Mouse (Mus musculus) forebrain, embryonic 12.5 days (tissue): ENCODE data around the gene Kcnd3. TPM values are rescaled to one million over a fixed set of nuclear protein-coding genes. Genes with fewer than 3 reads are reported as not detected.

Source experiments
- ATAC-seq: fragments of 200-750 bp; cut with Nextera tagmentation; 2 replicates; pipeline ENCODE4 v1.8.0; 2017; ENCODE audit warnings: moderate TSS enrichment; ENCODE audit not compliant: low FRiP score
- H3K27ac ChIP-seq: fragments of 300-500 bp; sonication (generic); 2 replicates; pipeline ENCODE4 v1.5.1; 2016; ENCODE audit warnings: mild to moderate bottlenecking
- H3K27me3 ChIP-seq: fragments of 300-500 bp; sonication (generic); 2 replicates; pipeline ENCODE4 v1.6.1; 2016; ENCODE audit warnings: mild to moderate bottlenecking
- H3K36me3 ChIP-seq: fragments of 300-500 bp; sonication (generic); replicated peaks from 2 replicates; pipeline ENCODE4 v1.6.1; 2016; ENCODE audit warnings: mild to moderate bottlenecking
- H3K4me1 ChIP-seq: fragments of 300-500 bp; sonication (generic); 2 replicates; pipeline ENCODE4 v1.6.1; 2016
- H3K4me2 ChIP-seq: fragments of 300-500 bp; sonication (generic); 2 replicates; pipeline ENCODE4 v1.6.1; 2016; ENCODE audit warnings: mild to moderate bottlenecking, moderate library complexity
- H3K4me3 ChIP-seq: fragments of 300-500 bp; sonication (generic); replicated peaks from 2 replicates; pipeline ENCODE4 v1.5.1; 2016; ENCODE audit warnings: mild to moderate bottlenecking
- H3K9ac ChIP-seq: fragments of 300-500 bp; sonication (generic); 2 replicates; pipeline ENCODE4 v1.6.1; 2016; ENCODE audit warnings: mild to moderate bottlenecking
- H3K9me3 ChIP-seq: fragments of 300-500 bp; sonication (generic); 2 replicates; pipeline ENCODE4 v1.6.1; 2016
- WGBS: fragments of 180-500 bp; shearing (Covaris S2); methylation state at CpG from one replicate; pipeline ENCODE4 v1.1.7; 2016; 5-methylcytosine and 5-hydroxymethylcytosine counted together
- polyA plus RNA-seq: library from polyadenylated mRNA; unstranded; fragments of >200 nt; fragmentation: Nextera tagmentation; extraction: Ambion mirVana; gene quantifications from 2 replicates; pipeline ENCODE4 v1.2.1, GENCODE M21; 2016

Gene Kcnd3
- polyA plus RNA-seq, 1 experiment from 2014 or later, result 3.5 TPM

DNA sequence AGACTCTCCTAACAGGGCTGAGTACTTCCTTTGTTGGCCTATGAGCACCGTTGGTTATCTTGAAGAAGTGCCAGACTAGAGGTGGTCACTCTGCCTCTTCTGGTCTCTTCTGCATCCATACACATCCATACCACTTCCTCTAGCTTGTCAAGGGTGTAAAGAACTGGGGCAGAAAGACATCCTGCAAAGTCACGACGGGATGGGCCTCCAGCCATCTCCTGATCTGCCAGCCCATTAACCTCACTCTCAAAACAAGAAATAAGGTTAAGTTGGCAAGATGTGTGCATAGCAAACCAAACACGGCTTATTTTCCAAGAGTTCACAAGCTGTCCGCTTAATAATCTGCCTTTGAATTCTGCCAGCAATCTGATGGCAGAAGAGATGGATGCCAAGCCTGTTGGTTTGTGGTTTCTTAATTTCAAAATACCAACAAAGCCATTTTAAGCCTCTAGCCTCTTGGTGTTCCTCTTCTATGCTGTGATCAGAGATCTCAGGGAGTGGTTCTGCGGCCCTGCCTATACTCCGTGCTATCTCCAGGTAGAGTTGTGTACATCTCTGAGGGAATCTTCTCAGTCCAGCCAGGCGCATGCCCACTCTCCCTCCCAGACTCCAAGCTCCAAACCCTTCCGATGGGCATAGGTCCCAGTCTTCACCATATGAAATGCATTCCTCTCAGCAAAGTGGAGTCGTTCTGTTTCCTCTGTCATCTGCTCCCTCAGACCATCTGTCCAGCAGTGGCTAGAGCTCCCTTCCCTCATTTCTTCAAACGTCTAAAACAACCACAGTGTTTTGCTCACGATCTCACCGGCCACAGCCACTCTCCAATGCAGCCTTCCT is 201.6 kb downstream of the Kcnd3 start:
- ATAC-seq, result no peak
- 0 out of 2 replicates have a peak, but pooled peaks cover 4% of the 10 kb centered on the region for H3K27me3 ChIP-seq
- no peak overlapping the region for H3K4me2 ChIP-seq
- H3K27ac ChIP-seq, result no peak overlapping the region
- H3K36me3 ChIP-seq, result no peaks in the 10 kb centered on the region
- WGBS, result 89% methylated on average over 13 of the region's 13 CpGs
- H3K9ac ChIP-seq, result no peak overlapping the region
- no peak overlapping the region for H3K4me3 ChIP-seq
- H3K9me3 ChIP-seq, result no peaks in the 10 kb centered on the region
- no peaks in the 10 kb centered on the region for H3K4me1 ChIP-seq

DNA sequence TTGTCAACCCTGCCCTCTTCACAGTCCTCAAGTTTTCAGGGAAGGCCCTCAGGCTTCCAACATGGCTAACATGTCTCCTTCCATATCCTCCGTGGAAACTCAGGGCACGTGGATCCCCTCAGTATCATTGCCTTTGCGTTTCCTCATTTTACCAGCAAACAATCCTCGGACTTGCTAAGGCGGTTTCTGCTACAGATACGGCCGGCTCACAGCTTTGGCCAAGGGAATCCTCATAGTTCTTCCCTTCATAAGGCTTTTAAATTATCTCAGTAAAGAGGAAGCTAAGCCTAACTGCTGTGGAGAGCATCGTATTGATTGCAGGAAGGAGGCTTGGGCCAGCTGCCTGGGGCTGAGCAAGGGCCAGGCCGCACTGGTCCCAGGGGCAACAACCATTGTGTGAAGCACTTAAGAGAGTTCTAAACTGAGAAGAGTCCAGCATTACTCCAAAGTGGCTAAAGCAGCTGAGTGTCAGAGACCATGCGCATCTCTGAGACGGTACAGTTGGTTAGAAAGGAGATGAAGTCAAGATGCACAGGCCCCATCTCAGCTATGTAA is 203.0 kb downstream of the Kcnd3 start:
- Histone ChIP-seq H3K9ac (no peak overlapping the region), H3K4me1 (no peaks in the 10 kb centered on the region), H3K36me3 (no peaks in the 10 kb centered on the region), H3K27me3 (0 out of 2 replicates have a peak, but pooled peaks cover 4% of the 10 kb centered on the region), H3K4me2 (no peak overlapping the region), H3K4me3 (no peak overlapping the region), H3K9me3 (no peaks in the 10 kb centered on the region), H3K27ac (no peak overlapping the region)
- no peak for ATAC-seq
- 95% methylated on average over 11 of the region's 11 CpGs for WGBS

DNA sequence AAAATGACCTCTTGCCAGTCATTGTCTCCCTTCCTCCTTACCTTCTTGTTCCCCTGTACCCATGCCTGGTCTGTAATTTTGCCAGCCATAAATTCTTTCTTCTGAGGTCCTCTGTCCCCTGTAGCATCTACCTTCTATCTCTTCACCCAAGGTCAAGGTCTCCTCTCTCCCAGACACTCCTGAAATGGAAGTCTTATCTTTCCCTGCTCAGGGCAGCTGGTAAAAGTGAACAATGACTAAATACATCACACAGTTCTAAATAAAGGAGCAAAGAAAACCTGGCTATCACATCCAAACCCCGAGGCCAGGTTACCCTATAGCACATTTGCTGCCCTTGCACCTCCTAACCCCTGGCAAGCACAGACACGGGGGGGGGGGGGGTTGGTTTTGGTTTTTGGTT is 208.4 kb downstream of the Kcnd3 start:
- ATAC-seq, result no peak
- no peak overlapping the region for H3K27ac ChIP-seq
- no peaks in the 10 kb centered on the region for H3K9me3 ChIP-seq
- H3K4me1 ChIP-seq, result no peaks in the 10 kb centered on the region
- no peak overlapping the region for H3K9ac ChIP-seq
- H3K4me3 ChIP-seq, result no peak overlapping the region
- H3K4me2 ChIP-seq, result no peak overlapping the region
- WGBS, result 78% methylated on average over 2 of the region's 2 CpGs
- no peaks in the 10 kb centered on the region for H3K36me3 ChIP-seq
- no peaks in the 10 kb centered on the region for H3K27me3 ChIP-seq

DNA sequence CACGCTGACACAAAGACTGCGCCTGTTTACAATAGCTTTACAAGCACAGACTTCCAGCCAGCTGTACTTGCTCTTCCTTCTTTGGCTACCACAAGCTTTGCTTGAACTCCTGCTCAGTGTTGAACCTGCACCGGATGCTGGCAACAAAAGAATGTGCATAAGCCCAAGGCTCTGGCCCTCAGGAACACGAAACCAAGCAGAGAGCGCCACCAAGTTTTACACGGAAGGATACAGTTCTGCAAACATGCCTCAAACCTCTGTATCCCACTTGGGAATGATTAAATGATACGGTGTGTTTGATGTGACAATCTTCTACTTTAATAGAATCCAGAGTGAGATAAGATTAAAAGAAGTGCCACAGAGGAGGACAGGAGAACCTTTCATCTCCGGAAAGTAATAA is 210.9 kb downstream of the Kcnd3 start:
- no peak overlapping the region for H3K9ac ChIP-seq
- H3K36me3 ChIP-seq, result no peaks in the 10 kb centered on the region
- H3K4me2 ChIP-seq, result no peak overlapping the region
- WGBS, result 82% methylated on average over 8 of the region's 8 CpGs
- no peak overlapping the region for H3K4me3 ChIP-seq
- no peaks in the 10 kb centered on the region for H3K9me3 ChIP-seq
- no peaks in the 10 kb centered on the region for H3K27me3 ChIP-seq
- ATAC-seq, result no peak
- no peaks in the 10 kb centered on the region for H3K4me1 ChIP-seq
- no peak overlapping the region for H3K27ac ChIP-seq

DNA sequence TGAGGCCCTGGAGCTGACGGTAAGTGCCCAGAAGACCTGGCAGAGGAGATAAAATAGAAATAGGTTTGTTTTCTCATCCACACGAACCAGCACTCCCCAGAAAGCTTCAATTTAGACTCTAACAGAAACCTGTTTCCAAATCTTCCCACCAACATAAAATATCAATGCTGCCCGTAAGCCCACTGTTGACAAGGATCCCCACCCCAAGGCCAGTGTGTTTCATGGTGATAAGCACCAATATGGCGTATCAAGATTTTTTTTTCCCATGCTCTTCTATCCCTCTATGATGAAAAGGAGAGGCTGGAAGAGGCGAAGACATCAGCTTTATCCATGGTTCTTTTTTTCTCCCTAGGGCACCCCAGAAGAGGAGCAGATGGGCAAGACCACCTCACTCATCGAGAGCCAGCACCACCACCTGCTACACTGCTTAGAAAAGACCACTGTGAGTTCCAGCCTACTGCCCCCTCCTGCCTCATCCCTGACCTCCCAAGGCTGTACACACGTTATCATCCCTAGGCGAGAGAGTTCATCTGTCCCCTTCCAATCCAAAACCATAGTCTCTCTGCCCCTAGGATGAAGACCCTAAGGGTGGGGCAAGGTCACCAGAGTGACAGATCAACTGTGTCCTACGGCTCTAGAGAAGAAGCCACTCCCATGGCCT is 213.1 kb downstream of the Kcnd3 start:
- no peak overlapping the region for H3K4me2 ChIP-seq
- H3K9me3 ChIP-seq, result no peaks in the 10 kb centered on the region
- H3K27me3 ChIP-seq, result no peaks in the 10 kb centered on the region
- no peaks in the 10 kb centered on the region for H3K36me3 ChIP-seq
- no peak for ATAC-seq
- H3K4me1 ChIP-seq, result no peaks in the 10 kb centered on the region
- no peak overlapping the region for H3K9ac ChIP-seq
- no peak overlapping the region for H3K4me3 ChIP-seq
- no peak overlapping the region for H3K27ac ChIP-seq
- 87% methylated on average over 9 of the region's 9 CpGs for WGBS

DNA sequence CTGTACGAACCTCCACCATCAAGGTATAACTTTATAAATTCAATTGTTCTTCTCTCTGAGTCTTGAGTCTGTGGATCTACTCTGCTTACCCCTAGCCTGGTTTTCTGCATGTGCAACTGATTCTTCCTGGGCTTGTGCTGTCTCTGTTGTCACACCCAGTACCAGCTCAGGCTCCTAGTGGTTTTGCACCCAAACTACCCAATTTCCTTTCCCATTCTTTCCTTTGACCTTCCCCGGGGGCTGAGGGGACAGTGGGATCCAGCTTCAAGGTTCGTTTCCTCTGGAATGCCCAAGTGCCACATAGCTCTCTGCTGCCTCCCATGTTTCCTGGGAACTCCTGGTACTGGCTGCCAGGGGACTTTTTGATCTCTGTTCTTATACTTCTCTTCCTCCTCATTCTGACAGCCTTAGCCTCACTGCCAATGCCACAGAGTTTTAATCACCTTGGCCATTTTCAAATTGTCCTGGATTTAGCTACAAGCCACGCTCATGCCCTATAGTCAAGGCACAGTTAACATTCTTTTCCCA is 214.9 kb downstream of the Kcnd3 start:
- H3K27me3 ChIP-seq, result no peaks in the 10 kb centered on the region
- no peak overlapping the region for H3K9ac ChIP-seq
- no peak overlapping the region for H3K27ac ChIP-seq
- no peaks in the 10 kb centered on the region for H3K9me3 ChIP-seq
- no peak overlapping the region for H3K4me3 ChIP-seq
- ATAC-seq, result no peak
- no peaks in the 10 kb centered on the region for H3K36me3 ChIP-seq
- no peaks in the 10 kb centered on the region for H3K4me1 ChIP-seq
- 68% methylated on average over 4 of the region's 4 CpGs for WGBS
- no peak overlapping the region for H3K4me2 ChIP-seq

DNA sequence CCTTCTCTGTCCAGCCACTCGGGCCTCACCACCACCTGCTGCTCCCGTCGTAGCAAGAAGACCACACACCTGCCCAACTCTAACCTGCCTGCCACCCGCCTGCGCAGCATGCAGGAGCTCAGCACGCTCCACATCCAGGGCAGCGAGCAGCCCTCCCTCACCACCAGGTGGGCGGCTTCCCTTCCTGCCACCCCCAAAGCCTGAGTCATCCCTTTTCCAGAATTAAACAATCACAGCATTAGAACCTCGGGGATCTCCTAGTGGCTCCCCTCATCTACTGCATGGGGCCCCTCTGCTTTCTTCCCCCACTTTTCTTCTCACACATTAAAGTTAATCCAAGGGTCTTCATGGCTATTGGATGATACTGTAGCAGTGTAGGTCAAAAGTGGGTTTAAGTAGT is 216.0 kb downstream of the Kcnd3 start:
- H3K27me3 ChIP-seq, result no peaks in the 10 kb centered on the region
- WGBS, result 38% methylated on average over 9 of the region's 9 CpGs
- no peak overlapping the region for H3K9ac ChIP-seq
- no peaks in the 10 kb centered on the region for H3K36me3 ChIP-seq
- H3K27ac ChIP-seq, result no peak overlapping the region
- no peak overlapping the region for H3K4me2 ChIP-seq
- no peak for ATAC-seq
- H3K4me1 ChIP-seq, result no peaks in the 10 kb centered on the region
- no peaks in the 10 kb centered on the region for H3K9me3 ChIP-seq
- H3K4me3 ChIP-seq, result no peak overlapping the region

DNA sequence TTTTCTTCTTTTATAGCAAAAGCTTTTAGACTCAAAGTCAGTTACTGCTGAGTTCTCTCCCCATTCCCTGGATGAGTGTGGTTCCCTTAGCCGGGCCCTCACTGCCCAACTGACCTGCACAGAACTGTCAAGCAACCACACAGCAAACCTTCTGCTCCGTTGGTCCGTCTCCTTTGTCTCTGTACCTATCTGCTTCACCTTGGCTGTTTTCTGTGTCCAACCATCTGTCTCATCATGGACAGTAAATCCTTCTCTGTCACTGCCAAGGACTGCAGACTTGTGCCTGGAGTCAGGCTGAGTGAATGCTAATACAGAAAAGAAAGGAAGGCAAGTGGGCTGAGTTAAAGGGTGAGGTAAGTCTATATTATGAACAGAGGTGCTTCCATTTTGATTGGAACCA is 217.6 kb downstream of the Kcnd3 start:
- no peaks in the 10 kb centered on the region for H3K27me3 ChIP-seq
- no peak overlapping the region for H3K27ac ChIP-seq
- H3K9me3 ChIP-seq, result no peaks in the 10 kb centered on the region
- no peak overlapping the region for H3K9ac ChIP-seq
- ATAC-seq, result no peak
- no peak overlapping the region for H3K4me2 ChIP-seq
- H3K4me3 ChIP-seq, result no peak overlapping the region
- H3K36me3 ChIP-seq, result no peaks in the 10 kb centered on the region
- no peaks in the 10 kb centered on the region for H3K4me1 ChIP-seq
- 86% methylated on average over 3 of the region's 3 CpGs for WGBS

DNA sequence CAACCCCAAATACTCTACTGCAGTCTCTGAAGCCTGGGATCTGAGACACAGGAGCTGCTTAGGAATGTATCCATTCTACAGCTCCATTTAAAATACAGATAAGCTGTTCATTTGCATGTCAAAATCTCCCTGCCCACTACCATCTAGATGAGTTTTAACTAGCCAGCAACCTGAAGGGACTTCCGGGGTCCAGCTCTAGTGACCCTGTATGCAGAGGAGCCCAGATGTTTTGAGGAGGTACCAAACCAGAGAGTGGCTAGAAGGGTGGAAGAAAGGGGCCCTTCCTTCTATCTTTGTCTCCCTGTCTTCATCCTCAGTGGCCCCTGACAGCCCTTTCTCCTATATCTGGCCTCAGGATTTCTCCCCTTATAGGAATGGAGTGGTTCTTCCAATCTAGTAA is 218.7 kb downstream of the Kcnd3 start:
- 0 out of 2 replicates have a peak, but pooled peaks cover under 1% of the 10 kb centered on the region for H3K4me1 ChIP-seq
- H3K27me3 ChIP-seq, result no peaks in the 10 kb centered on the region
- no peak for ATAC-seq
- no peak overlapping the region for H3K9ac ChIP-seq
- H3K4me2 ChIP-seq, result no peak overlapping the region
- H3K36me3 ChIP-seq, result no peaks in the 10 kb centered on the region
- H3K4me3 ChIP-seq, result no peak overlapping the region
- WGBS, result 75% methylated on average over 1 of the region's 1 CpGs
- H3K9me3 ChIP-seq, result no peaks in the 10 kb centered on the region
- no peak overlapping the region for H3K27ac ChIP-seq

DNA sequence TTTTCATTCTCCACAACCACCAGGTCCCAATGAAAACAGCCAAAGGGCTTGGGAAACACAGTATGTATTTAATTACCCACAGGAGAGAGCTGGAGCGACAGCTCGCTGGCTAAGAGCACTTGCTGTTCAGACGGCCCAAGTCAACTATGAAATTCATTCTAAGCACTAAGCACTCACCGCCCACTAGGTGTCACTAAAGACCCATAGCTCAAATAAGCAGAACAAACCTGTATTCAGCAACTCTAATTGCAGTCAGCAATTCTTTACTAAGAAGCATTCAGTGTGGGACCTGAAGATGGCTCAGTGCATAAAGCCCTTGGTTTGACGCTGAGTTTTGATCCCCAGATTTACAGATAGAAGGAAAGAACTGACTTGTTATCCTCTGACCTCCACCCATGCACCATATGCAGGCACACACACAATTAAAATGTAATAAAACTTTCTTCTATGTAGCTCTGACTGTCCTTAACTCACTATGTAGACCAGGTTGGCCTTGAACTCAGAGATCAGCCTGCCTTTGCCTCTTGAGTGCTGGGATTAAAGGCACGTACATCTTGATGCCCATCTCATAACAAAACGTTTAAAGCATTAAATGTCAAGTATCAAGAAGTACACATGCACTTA is 222.6 kb downstream of the Kcnd3 start:
- Histone ChIP-seq H3K36me3 (peaks cover 23% of the 10 kb centered on the region), H3K4me1 (0 out of 2 replicates have a peak, but pooled peaks cover 4% of the 10 kb centered on the region), H3K9me3 (no peaks in the 10 kb centered on the region), H3K27me3 (no peaks in the 10 kb centered on the region), H3K4me2 (no peak overlapping the region), H3K9ac (no peak overlapping the region), H3K27ac (no peak overlapping the region), H3K4me3 (no peak overlapping the region)
- ATAC-seq, result peak; percentile 75; the same call in 1 of the 2 replicates
- 21% methylated on average over 7 of the region's 7 CpGs for WGBS

DNA sequence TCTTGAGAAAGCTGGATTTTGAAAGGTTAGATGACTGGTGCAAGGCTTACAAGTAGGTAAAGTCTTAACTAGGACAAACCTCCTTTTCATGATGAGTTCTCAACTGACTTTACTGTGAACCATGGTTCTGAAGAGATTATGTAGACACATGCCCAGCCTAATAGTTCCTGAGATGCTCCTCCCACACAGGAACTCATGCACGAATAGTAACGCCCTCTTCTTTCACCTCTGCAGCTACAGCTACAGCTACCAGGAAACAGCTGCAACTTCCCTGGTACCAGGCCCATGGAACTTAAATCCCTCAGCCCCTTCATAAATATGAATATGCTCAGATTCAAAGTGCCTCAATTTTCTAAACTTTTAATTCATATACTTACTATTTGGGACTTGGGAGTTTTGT is 223.8 kb downstream of the Kcnd3 start:
- Histone ChIP-seq H3K4me1 (0 out of 2 replicates have a peak, but pooled peaks cover 4% of the 10 kb centered on the region), H3K27me3 (no peaks in the 10 kb centered on the region), H3K4me3 (no peak overlapping the region), H3K9ac (no peak overlapping the region), H3K9me3 (no peaks in the 10 kb centered on the region), H3K27ac (0 out of 2 replicates have a peak overlapping the region, but pooled peaks have one; percentile 25), H3K4me2 (no peak overlapping the region), H3K36me3 (peaks cover 31% of the 10 kb centered on the region)
- WGBS, result 37% methylated on average over 2 of the region's 2 CpGs
- ATAC-seq, result no peak

DNA sequence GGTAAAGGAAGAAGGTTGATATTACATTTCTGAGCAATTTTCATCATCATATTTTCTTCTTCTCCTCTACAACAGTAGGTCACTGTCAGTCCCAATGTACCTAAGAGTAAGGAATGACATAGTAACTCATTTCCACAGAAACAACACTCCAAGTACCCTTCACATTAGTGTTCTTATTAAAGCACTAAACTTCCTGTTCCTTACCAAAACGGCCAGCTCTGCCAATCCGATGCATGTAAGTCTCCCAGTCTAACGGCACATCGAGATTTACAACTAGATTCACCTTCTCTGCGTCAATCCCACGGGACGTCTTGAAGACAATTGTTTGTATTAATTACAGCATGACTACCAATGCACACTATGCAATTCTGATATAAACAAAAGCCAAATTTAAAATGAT is 228.2 kb downstream of the Kcnd3 start:
- H3K9me3 ChIP-seq, result no peaks in the 10 kb centered on the region
- no peak overlapping the region for H3K9ac ChIP-seq
- H3K4me3 ChIP-seq, result no peak overlapping the region
- WGBS, result 92% methylated on average over 7 of the region's 7 CpGs
- H3K27ac ChIP-seq, result no peak overlapping the region
- H3K4me2 ChIP-seq, result no peak overlapping the region
- peaks cover 63% of the 10 kb centered on the region for H3K36me3 ChIP-seq
- H3K4me1 ChIP-seq, result 0 out of 2 replicates have a peak, but pooled peaks cover 4% of the 10 kb centered on the region
- H3K27me3 ChIP-seq, result no peaks in the 10 kb centered on the region
- no peak for ATAC-seq
